Mouse (Mus musculus) embryo, embryonic 11 days (tissue): ENCODE data around the gene Phc2.
"Not testable (repeated sequence)": the region's sequence is repeated elsewhere in the genome, so short reads cannot be mapped to it uniquely, and the experiment has no call there.

ENCODE experiments used
- DNase-seq: peaks from one replicate; pipeline ENCODE4 v3.0.0-alpha.2; 2015

The Phc2 gene

GRCm38 (mm10) chr4:128646762-128647161 is 7.7 kb upstream of the Phc2 start:
- peak; percentile 41 for DNase-seq

GRCm38 (mm10) chr4:128648567-128649255 is 5.8 kb upstream of the Phc2 start:
- DNase-seq = no peak

- no peak for DNase-seq
These were observed 3.0 kb upstream of the Phc2 start for GRCm38 (mm10) chr4:128651530-128651929.

GRCm38 (mm10) chr4:128652584-128653298 is 1.8 kb upstream of the Phc2 start:
- DNase-seq = peak; percentile 28

GRCm38 (mm10) chr4:128655446-128655845 is 944 bp downstream of the Phc2 start:
- DNase-seq = peak; percentile 32

GRCm38 (mm10) chr4:128660196-128660595 is 5.7 kb downstream of the Phc2 start:
- no peak for DNase-seq

GRCm38 (mm10) chr4:128661063-128661462 is 6.6 kb downstream of the Phc2 start:
- no peak for DNase-seq

GRCm38 (mm10) chr4:128664002-128664401 is 9.5 kb downstream of the Phc2 start:
- no peak for DNase-seq

- DNase-seq = not testable (repeated sequence)
These were observed 11.9 kb downstream of the Phc2 start for GRCm38 (mm10) chr4:128666362-128666761.

GRCm38 (mm10) chr4:128667195-128667594 is 12.7 kb downstream of the Phc2 start:
- not testable (repeated sequence) for DNase-seq

- DNase-seq = no peak
These were observed 14.7 kb downstream of the Phc2 start for GRCm38 (mm10) chr4:128669229-128669628.

- peak; percentile 81 for DNase-seq
These were observed 16.2 kb downstream of the Phc2 start for GRCm38 (mm10) chr4:128670566-128671191.

- DNase-seq = no peak
These were observed 18.0 kb downstream of the Phc2 start for GRCm38 (mm10) chr4:128672494-128672893.

GRCm38 (mm10) chr4:128678564-128679217 is 24.2 kb downstream of the Phc2 start:
- DNase-seq = peak; percentile 57

GRCm38 (mm10) chr4:128681126-128681525 is 26.6 kb downstream of the Phc2 start:
- DNase-seq = peak; percentile 56

GRCm38 (mm10) chr4:128682281-128682680 is 27.8 kb downstream of the Phc2 start:
- DNase-seq = no peak

GRCm38 (mm10) chr4:128683706-128684105 is 29.2 kb downstream of the Phc2 start:
- no peak for DNase-seq

- DNase-seq = no peak
These were observed 29.6 kb downstream of the Phc2 start for GRCm38 (mm10) chr4:128684108-128684507.

GRCm38 (mm10) chr4:128688513-128688913 is 34.0 kb downstream of the Phc2 start:
- peak; percentile 48 for DNase-seq

GRCm38 (mm10) chr4:128688976-128689375 is 34.5 kb downstream of the Phc2 start:
- DNase-seq = no peak

- no peak for DNase-seq
These were observed 35.3 kb downstream of the Phc2 start for GRCm38 (mm10) chr4:128689739-128690304.

GRCm38 (mm10) chr4:128691195-128691594 is 36.7 kb downstream of the Phc2 start:
- no peak for DNase-seq
